Mouse (Mus musculus) heart, postnatal 10 days (tissue): ENCODE measurements around the gene Tmem198. TPM values are rescaled to one million over a fixed set of nuclear protein-coding genes. Genes with fewer than 3 reads are reported as not detected.
A peak's percentile ranks its signal among the peaks of the same experiment; 100 is the strongest.

Experiments
- DNase-seq, 2 experiments: peaks; one replicate each; pipeline ENCODE4 v3.0.0; 2021
- intact Hi-C: fragments of 180-260 bp; cut with DNase I; formaldehyde crosslinking; loops from one replicate; pipeline ENCODE4 v1.15.1; 2025
- total RNA-seq, 2 experiments: library from RNA; stranded (reverse); gene quantifications; 2 replicates each; pipeline ENCODE4 v1.2.3; 2021

The Tmem198 gene
- total RNA-seq, 2 experiments from 2014 or later: 0.38 to 0.52 TPM

DNA sequence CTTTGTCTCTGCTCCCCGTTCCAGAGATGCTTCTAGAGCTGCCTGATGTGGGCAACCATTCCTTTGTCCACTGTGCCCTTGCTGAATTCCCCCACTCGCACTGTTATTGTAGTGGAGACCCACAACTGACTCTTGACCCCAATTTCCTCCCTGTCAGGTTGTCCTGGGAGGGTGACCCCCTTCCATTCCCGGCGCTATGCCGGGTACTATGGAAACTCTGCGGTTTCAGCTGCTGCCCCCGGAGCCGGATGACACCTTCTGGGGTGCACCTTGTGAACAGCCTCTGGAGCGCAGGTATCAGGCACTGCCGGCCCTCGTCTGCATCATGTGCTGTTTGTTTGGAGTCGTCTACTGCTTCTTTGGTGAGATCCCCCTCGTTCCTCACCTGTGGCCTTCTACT, 704 bp downstream of the Tmem198 start:
- intact Hi-C loops: no loop called here

DNA sequence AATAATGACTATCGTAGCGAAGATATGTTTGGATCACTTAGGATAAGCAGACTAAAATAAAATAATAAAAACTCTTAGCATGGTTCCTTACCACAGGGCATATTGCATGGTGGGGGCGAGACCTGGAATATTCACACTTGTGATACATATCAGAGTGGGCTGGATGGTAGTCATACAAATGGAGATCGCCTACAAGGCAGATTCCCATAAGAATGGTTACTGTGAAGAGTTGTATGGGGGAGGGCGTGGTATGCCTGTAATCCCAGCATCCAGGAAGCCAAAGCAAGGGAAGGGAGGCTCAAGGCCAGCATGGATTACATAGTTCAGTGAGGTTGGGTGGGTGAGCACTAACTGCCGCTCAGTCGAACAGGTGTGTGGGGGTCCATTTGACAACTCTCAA, 1.4 kb downstream of the Tmem198 start:
- no peak for DNase-seq
- intact Hi-C loops: no loop called here

More for the DNA sequence above, 704 bp downstream of the Tmem198 start:
- DNase-seq: no peak

DNA sequence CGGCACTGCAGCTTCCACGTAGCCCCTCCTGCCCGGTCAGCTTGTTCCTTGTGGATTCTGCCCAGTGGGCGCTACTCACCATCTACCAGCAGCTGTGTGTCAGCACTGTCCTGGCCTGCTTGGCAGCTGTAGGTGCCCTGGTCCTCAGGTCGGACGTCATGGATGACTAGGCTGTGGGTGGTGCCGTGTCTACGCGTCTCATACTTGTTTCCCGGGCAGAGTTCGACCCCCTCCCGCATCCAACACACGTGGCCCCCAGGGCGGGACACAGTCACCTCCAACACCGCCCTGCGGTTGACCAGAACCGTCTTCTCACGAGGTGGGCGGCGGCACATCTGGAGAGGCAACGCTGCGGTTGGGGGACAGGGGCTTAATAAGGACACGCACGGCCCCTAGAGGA, 7.2 kb downstream of the Tmem198 start:
- intact Hi-C loops: no loop called here
- DNase-seq: no peak

DNA sequence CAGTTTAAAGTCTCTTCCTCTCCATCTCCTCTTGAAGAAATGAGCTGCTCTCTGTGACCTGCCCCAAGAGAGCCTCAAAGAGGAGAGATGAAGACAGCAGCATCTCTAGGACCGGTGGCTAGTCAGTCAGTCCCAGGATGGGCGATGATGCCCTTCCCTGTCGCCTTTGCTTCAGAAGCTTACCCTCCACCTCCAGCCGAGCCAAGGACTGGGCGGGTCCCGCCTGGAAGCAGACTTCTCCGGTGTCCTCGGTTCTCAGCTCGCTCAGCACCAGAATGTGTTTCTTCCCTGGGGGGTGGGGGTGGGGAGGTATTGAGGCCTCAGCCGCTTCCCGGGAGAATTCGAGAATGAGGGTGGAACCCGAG, 7.7 kb downstream of the Tmem198 start:
- DNase-seq: no peak
- intact Hi-C loops: no loop called here

- peak in 1 of 2 experiments; percentile 48 for DNase-seq
- intact Hi-C loops: no loop called here
These were observed 8.3 kb downstream of the Tmem198 start for GRCm38 (mm10) chr1:75487405-75488161.

- intact Hi-C loops: no loop called here
- DNase-seq: no peak
These were observed 11.6 kb downstream of the Tmem198 start for GRCm38 (mm10) chr1:75490785-75491551.

- DNase-seq: no peak
- intact Hi-C loops: no loop called here
These were observed 13.3 kb downstream of the Tmem198 start for GRCm38 (mm10) chr1:75492579-75493170.

GRCm38 (mm10) chr1:75494878-75495548, 15.7 kb downstream of the Tmem198 start:
- intact Hi-C loops: no loop called here

GRCm38 (mm10) chr1:75498897-75499296, 19.6 kb downstream of the Tmem198 start:
- intact Hi-C loops: no loop called here

More at GRCm38 (mm10) chr1:75494878-75495548, 15.7 kb downstream of the Tmem198 start:
- DNase-seq: no peak

DNA sequence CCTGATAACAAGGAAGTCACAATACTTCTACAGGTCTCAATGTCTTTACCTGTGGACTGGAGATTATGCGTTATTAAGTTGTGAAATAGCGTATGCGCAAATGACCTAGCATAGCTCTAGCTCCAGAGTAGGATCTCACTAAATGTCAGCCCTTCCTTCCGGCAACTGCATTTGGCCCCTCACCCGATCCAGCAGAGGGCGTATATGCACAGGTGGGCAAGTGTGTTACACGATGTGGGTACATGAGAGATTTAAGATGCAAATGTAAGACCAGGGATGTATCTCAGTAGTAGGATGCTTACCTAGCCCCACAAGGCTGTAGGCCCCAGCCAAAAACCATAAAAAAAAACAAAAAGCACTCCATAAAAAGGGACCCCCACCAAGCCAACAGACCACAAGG, 20.1 kb downstream of the Tmem198 start:
- DNase-seq: no peak
- intact Hi-C loops: no loop called here

More at GRCm38 (mm10) chr1:75498897-75499296, 19.6 kb downstream of the Tmem198 start:
- no peak for DNase-seq

DNA sequence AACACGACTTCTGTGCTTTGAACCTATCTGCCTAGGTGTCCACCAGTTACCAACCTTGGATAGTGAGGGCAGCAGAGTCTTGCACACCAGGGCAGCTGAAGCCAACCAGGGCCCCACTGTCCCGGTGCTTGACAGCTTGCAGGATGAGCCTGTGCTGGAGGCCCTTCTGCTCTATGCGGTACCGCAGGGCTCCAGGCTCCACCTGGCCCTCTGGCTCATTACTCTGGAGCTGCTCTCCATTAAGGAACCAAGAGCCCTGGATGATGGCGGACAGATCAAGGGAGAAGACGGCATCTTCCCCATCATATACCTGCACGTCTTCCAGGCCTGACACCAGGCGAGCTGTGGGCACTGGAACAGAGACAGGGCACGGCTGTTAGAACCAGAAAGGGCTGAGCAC, 22.6 kb downstream of the Tmem198 start:
- DNase-seq: no peak
- intact Hi-C loops: no loop called here

DNA sequence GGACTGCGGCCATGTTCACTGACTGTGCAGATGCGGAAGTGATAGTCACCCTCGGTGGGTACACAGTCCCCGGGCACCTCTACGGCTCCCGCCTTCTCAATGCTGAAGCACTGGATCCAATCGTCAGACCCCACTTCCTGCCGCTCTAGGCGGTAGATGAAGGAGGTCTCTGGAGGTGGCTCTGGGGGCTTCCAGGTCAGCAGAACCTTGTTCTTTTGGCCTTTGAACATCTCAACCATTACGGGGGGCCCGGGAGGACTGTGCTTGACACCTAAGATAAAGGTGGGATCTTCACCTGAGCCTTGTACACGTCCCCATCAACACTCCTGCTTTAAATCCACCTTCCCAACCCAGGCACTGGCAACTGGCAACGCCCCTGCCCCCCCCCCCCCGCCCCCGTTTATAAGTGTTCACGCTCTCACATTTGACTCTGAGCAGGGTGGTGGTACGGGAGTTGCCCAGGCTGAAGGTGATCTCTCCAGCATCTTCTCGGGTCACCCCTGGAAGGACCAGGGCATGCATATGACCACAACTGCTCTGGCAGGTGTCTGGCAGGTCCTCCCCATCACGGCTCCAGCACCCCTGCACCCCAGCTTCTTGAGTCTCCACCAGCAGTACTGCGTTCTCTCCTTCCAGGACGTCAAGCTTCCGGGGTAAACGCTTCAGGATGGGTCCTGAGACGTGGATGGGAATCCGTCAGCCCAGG, 23.8 kb downstream of the Tmem198 start:
- no peak for DNase-seq
- intact Hi-C loops: no loop called here

DNA sequence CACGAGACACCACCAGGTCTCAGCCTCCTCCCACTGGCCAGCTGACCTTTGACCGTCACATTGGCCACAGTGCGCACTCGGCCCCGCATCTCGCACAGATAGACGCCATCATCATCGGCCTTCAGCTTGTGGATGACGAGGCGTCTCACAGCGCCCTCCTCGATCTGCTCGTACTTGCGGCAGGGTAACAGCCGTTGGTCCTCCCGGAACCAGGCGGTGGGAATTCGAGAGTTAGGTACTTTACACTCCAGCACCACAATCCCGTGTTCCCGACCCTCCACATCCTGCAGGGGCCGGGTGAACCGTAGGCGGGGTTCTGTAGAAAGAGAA, 24.3 kb downstream of the Tmem198 start:
- intact Hi-C loops: no loop called here
- DNase-seq: no peak

DNA sequence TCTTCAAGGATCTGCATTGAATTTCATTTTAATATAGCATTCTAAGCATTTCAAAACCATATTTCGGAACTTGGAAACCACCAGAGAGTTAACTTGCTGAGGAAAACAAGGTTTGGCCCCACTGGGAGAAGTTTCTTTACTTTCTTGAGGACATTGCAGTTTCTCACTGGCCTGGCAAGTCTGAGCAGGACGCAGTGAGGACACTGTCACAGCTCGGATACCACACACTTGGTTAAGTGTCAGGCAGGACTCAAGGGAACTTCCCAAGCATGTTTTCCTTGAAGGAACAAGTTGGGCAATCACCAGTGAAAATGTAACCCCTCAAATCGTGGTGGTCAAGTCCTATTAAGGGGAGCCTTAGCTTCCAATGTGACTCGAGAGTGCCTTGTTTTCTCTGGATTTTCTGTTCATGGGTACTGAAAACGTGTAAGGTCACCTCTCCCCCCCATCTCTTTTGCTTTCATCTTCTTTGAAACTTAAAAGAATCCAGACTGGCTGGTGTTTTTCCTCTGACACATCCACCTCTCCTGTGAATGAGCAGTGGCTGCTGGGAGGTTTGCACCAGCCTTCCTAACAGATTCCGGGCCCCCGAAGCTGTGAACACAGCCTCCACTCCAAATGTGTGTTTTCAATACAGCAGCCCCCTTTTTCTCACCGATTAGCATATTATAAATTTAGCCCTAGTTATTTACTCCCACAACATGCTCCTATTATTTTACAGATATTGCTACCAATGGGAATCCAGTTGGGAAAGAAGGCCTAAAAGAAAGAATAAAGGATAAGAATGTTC, 25.1 kb downstream of the Tmem198 start:
- no peak for DNase-seq
- intact Hi-C loops: loop anchor here (1.0 to 5.0 kb wide), 3 partner anchors 16 to 55 kb away; partner anchors contain the start of genes Slc4a3 and Stk11ip

- intact Hi-C loops: loop anchor here (1.0 to 5.0 kb wide), 3 partner anchors 15 to 54 kb away; partner anchors contain the start of genes Slc4a3 and Stk11ip
- DNase-seq: peak; percentile 81 to 84
These were observed 26.0 kb downstream of the Tmem198 start for GRCm38 (mm10) chr1:75505159-75505955.

DNA sequence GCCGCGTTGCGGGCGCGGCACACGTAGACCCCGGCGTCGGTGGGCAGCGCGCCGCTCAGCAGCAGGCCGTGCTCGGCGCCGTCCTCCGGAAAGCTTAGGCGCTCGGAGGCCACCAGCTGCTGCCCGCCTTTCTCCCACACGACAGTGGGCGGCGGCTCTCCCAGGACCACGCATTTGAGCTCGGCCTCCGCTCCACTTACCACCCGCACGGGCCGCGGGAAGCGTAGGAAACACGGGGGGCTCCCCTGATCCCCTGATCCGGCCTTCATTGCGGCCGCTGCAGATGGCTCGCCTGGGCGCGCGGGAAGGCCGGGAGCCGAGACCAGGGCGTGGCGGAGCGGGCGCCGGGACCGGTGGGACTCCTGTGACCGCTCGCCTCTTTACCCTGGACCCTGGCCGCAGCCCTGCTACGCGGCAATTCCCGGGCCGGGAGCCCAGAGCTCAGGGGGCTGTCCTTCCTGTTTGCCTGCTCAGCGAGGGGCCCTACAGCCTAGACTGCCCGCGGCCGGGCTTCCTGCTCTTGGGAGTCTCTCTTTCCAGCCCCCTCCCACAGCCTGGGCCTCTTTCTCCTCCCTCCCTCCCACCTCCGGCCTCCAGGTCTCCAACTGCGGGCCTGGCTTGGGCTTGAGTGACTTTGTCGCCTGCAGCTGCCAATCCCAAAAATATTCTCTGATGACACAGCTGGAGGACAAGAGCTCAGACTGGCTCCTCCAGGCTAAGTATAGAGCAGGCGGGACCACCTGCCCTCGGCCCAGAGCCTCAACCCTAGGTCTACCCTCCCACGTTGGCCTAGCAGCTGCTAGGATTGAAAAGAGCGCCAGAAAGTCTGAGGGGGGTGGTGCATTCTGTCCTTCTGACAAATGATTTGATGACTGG, 26.9 kb downstream of the Tmem198 start, which contains the start of gene Obsl1:
Gene Obsl1, minus strand, starts transcription at position 497 of the 876 bp plus-strand sequence.
- intact Hi-C loops: loop anchor here (1.0 to 5.0 kb wide), 3 partner anchors 15 to 53 kb away; partner anchors contain the start of genes Slc4a3 and Stk11ip
- peak; percentile 89 to 92 for DNase-seq

GRCm38 (mm10) chr1:75507006-75507405, 27.7 kb downstream of the Tmem198 start, which contains the start of gene Inha:
TSS of gene Inha (plus strand) at chr1:75507077.
- no peak for DNase-seq
- intact Hi-C loops: loop anchor here (5.0 kb wide), 1 partner anchor 40 kb away; the partner anchor contains the start of gene Slc4a3
